Mouse (Mus musculus) liver, embryonic 15.5 days (tissue): ENCODE measurements around the gene C2cd4c. TPM values are rescaled to one million over a fixed set of nuclear protein-coding genes. Genes with fewer than 3 reads are reported as not detected.

Experiments
- ATAC-seq: fragments of 200-750 bp; cut with Nextera tagmentation; 2 replicates; pipeline ENCODE4 v1.8.0; 2017; ENCODE audit warnings: moderate number of reproducible peaks, mild to moderate bottlenecking, moderate library complexity; ENCODE audit not compliant: insufficient read depth
- H3K27ac ChIP-seq: fragments of 300-500 bp; sonication (generic); replicated peaks from 2 replicates; pipeline ENCODE4 v1.5.1; 2015; ENCODE audit warnings: mild to moderate bottlenecking, inconsistent platforms
- H3K27me3 ChIP-seq: fragments of 300-500 bp; sonication (generic); 2 replicates; pipeline ENCODE4 v1.6.1; 2015; ENCODE audit warnings: mild to moderate bottlenecking, inconsistent platforms
- H3K36me3 ChIP-seq: fragments of 300-500 bp; sonication (generic); replicated peaks from 2 replicates; pipeline ENCODE4 v1.6.1; 2015; ENCODE audit warnings: moderate library complexity, mild to moderate bottlenecking, inconsistent platforms
- H3K4me1 ChIP-seq: fragments of 300-500 bp; sonication (generic); replicated peaks from 2 replicates; pipeline ENCODE4 v1.6.1; 2015; ENCODE audit warnings: inconsistent platforms
- H3K4me2 ChIP-seq: fragments of 300-500 bp; sonication (generic); 2 replicates; pipeline ENCODE4 v1.6.1; 2015; ENCODE audit warnings: moderate library complexity, mild to moderate bottlenecking, inconsistent platforms
- H3K4me3 ChIP-seq: fragments of 300-500 bp; sonication (generic); replicated peaks from 2 replicates; pipeline ENCODE4 v1.5.1; 2015; ENCODE audit warnings: mild to moderate bottlenecking, inconsistent platforms
- H3K9ac ChIP-seq: fragments of 300-500 bp; sonication (generic); 2 replicates; pipeline ENCODE4 v1.6.1; 2015; ENCODE audit warnings: moderate library complexity, mild to moderate bottlenecking, inconsistent platforms
- H3K9me3 ChIP-seq: fragments of 300-500 bp; sonication (generic); replicated peaks from 2 replicates; pipeline ENCODE4 v1.6.1; 2016; ENCODE audit warnings: inconsistent platforms
- WGBS: fragments of 180-500 bp; shearing (Covaris S2); methylation state at CpG from one replicate; pipeline ENCODE4 v1.1.7; 2015; ENCODE audit warnings: mixed read lengths; ENCODE audit not compliant: insufficient replicate concordance; 5-methylcytosine and 5-hydroxymethylcytosine counted together
- polyA plus RNA-seq: library from polyadenylated mRNA; unstranded; fragments of >200 nt; fragmentation: Nextera tagmentation; extraction: Ambion mirVana; gene quantifications from 2 replicates; pipeline ENCODE4 v1.2.1, GENCODE M21; 2015

The C2cd4c gene
- polyA plus RNA-seq, 1 experiment from 2014 or later: not detected

- Histone ChIP-seq H3K4me3 (no peak within 1 kb of the TSS), H3K27ac (no peak within 1 kb of the TSS), H3K4me1 (no peaks in the 10 kb centered on the region), H3K36me3 (no peaks in the 10 kb centered on the region), H3K9me3 (no peaks in the 10 kb centered on the region), H3K9ac (no peak within 1 kb of the TSS), H3K27me3 (no peaks in the 10 kb centered on the region), H3K4me2 (no peak within 1 kb of the TSS)
- ATAC-seq: no peak
- WGBS: 59% methylated on average over 5 of the region's 5 CpGs
Observed at GRCm38 (mm10) chr10:79587061-79587751, 26.6 kb downstream of the C2cd4c start, which contains the start of gene Theg. Gene Theg, minus strand, starts transcription at chr10:79587331.

GRCm38 (mm10) chr10:79586243-79586642, 27.6 kb downstream of the C2cd4c start:
- Histone ChIP-seq H3K9ac (no peak overlapping the region), H3K4me2 (no peak overlapping the region), H3K27me3 (no peaks in the 10 kb centered on the region), H3K36me3 (no peaks in the 10 kb centered on the region), H3K4me1 (no peaks in the 10 kb centered on the region), H3K4me3 (no peak overlapping the region), H3K27ac (no peak overlapping the region), H3K9me3 (no peaks in the 10 kb centered on the region)
- WGBS: 60% methylated on average over 8 of the region's 8 CpGs
- ATAC-seq: no peak

DNA sequence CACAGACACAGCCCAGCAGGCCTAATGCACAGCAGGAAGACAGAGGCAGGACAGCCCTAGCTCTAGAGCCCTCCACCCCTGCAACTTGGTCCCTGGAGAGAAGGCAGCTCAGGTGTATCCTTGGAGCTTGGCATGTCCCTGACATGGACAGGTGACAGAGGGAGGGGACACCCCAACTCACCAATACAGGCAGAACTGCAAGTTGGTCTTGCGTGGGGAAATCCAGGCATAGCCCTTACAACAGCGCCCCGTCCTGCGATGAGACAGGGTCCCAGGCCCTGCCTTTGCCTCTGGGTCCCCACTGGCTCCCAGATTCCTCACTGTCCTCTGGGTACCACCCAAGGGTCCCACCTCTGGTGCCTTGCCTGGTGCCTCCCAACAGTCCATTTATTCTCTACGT, 28.1 kb downstream of the C2cd4c start:
- no peaks in the 10 kb centered on the region for H3K9me3 ChIP-seq
- ATAC-seq: no peak
- WGBS: 74% methylated on average over 5 of the region's 5 CpGs
- no peak overlapping the region for H3K4me3 ChIP-seq
- no peaks in the 10 kb centered on the region for H3K4me1 ChIP-seq
- no peak overlapping the region for H3K9ac ChIP-seq
- no peak overlapping the region for H3K4me2 ChIP-seq
- no peak overlapping the region for H3K27ac ChIP-seq
- no peaks in the 10 kb centered on the region for H3K36me3 ChIP-seq
- no peaks in the 10 kb centered on the region for H3K27me3 ChIP-seq

DNA sequence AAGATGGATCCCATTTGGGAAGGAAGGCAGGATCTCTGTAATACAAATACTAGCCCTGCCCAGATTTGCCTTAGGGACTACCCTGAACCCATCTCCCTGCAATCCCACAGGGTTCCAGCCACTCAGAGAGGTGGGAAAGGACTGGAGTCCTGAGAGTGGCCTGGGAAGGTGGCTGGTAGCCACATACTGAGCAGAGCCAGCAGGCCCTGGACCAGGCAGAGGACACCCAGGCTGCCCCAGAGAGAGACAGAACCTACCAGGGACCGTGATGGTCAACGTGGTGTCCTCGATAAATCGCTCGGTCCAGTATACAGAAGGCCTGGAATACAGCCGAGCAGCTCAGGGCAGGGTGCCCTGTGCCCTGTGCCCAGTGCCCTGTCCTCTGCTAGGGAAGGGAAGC, 28.7 kb downstream of the C2cd4c start:
- no peaks in the 10 kb centered on the region for H3K9me3 ChIP-seq
- no peaks in the 10 kb centered on the region for H3K36me3 ChIP-seq
- 70% methylated on average over 6 of the region's 6 CpGs for WGBS
- no peak overlapping the region for H3K4me2 ChIP-seq
- no peaks in the 10 kb centered on the region for H3K27me3 ChIP-seq
- H3K4me1 ChIP-seq: no peaks in the 10 kb centered on the region
- H3K27ac ChIP-seq: no peak overlapping the region
- no peak overlapping the region for H3K4me3 ChIP-seq
- no peak for ATAC-seq
- no peak overlapping the region for H3K9ac ChIP-seq

- H3K4me1 ChIP-seq: no peaks in the 10 kb centered on the region
- no peak overlapping the region for H3K4me2 ChIP-seq
- H3K27me3 ChIP-seq: 0 out of 2 replicates have a peak, but pooled peaks cover 4% of the 10 kb centered on the region
- ATAC-seq: no peak
- H3K9ac ChIP-seq: no peak overlapping the region
- 55% methylated on average over 9 of the region's 9 CpGs for WGBS
- H3K36me3 ChIP-seq: no peaks in the 10 kb centered on the region
- no peaks in the 10 kb centered on the region for H3K9me3 ChIP-seq
- H3K27ac ChIP-seq: no peak overlapping the region
- H3K4me3 ChIP-seq: no peak overlapping the region
Observed at GRCm38 (mm10) chr10:79584426-79584825, 29.4 kb downstream of the C2cd4c start.

DNA sequence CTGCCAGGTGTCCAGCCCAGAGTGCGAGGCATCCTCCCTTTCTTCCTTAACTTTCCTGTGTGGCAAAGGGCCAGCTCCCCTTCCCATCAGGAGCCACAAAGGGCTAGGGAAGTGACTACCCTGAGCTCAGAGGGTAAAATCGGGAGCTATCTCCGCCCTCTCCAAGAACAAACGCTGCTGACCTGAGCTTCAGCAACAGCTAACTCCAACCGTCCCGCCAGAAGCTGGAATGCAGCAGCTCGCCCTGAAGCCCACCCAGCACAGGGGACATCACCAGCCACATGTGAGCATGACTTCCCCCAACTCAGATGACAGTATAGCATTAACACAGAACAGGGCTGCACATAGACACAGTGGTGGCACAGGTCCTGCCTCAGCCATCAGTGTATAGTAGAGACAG, 29.8 kb downstream of the C2cd4c start:
- Histone ChIP-seq H3K36me3 (no peaks in the 10 kb centered on the region), H3K4me3 (no peak overlapping the region), H3K4me2 (no peak overlapping the region), H3K27ac (no peak overlapping the region), H3K9me3 (no peaks in the 10 kb centered on the region), H3K27me3 (0 out of 2 replicates have a peak, but pooled peaks cover 4% of the 10 kb centered on the region), H3K4me1 (no peaks in the 10 kb centered on the region), H3K9ac (no peak overlapping the region)
- WGBS: 54% methylated on average over 7 of the region's 7 CpGs
- ATAC-seq: no peak

DNA sequence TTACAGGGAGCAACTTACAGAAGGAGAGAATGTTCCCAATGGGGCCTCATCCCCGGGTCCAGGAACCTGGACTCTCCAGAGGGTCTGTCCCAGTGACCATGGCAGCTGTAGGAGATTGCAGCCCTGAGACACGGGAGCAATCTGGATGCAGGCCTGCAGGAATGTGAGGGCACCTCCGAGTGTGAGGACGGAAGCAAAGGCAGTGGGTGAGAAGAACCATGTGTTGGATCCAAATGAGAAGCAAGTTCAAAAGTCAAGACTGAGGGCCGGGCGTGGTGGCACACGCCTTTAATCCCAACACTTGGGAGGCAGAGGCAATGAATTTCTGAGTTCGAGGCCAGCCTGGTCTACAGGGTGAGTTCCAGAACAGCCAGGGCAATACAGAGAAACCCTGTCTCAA, 32.3 kb downstream of the C2cd4c start:
- H3K9ac ChIP-seq: no peak overlapping the region
- no peaks in the 10 kb centered on the region for H3K4me1 ChIP-seq
- H3K9me3 ChIP-seq: no peaks in the 10 kb centered on the region
- ATAC-seq: no peak
- 0 out of 2 replicates have a peak, but pooled peaks cover 7% of the 10 kb centered on the region for H3K27me3 ChIP-seq
- no peak overlapping the region for H3K4me2 ChIP-seq
- H3K27ac ChIP-seq: no peak overlapping the region
- H3K36me3 ChIP-seq: no peaks in the 10 kb centered on the region
- no peak overlapping the region for H3K4me3 ChIP-seq
- 73% methylated on average over 8 of the region's 8 CpGs for WGBS

GRCm38 (mm10) chr10:79580811-79581210, 33.0 kb downstream of the C2cd4c start:
- Histone ChIP-seq H3K9me3 (no peaks in the 10 kb centered on the region), H3K4me2 (no peak overlapping the region), H3K36me3 (no peaks in the 10 kb centered on the region), H3K4me3 (no peak overlapping the region), H3K27me3 (0 out of 2 replicates have a peak, but pooled peaks cover 7% of the 10 kb centered on the region), H3K9ac (no peak overlapping the region), H3K4me1 (no peaks in the 10 kb centered on the region), H3K27ac (no peak overlapping the region)
- 48% methylated on average over 6 of the region's 6 CpGs for whole genome bisulfite sequencing
- ATAC-seq: no peak

DNA sequence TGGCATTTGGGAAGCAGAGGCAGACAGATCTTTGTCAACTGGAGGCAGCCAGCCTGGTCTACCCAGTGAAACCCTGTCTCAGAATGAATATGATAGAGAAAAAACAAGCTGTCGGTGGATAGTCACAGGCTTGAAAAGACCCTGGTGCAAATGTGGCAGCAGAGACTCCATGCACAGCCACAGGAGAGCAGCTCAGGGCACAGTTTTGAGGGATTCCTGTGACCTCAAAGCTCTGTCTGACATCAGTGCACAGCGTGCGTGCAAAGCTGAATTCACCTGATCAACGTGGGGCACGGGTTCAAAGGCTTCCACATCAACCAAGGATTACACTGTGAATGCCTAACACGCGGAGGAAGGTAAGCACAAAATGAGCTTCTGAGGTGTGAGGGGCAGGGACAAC, 33.5 kb downstream of the C2cd4c start:
- no peaks in the 10 kb centered on the region for H3K36me3 ChIP-seq
- H3K27ac ChIP-seq: no peak overlapping the region
- no peaks in the 10 kb centered on the region for H3K4me1 ChIP-seq
- 55% methylated on average over 7 of the region's 7 CpGs for WGBS
- H3K4me3 ChIP-seq: no peak overlapping the region
- H3K9ac ChIP-seq: no peak overlapping the region
- ATAC-seq: no peak
- 0 out of 2 replicates have a peak, but pooled peaks cover 7% of the 10 kb centered on the region for H3K27me3 ChIP-seq
- no peaks in the 10 kb centered on the region for H3K9me3 ChIP-seq
- no peak overlapping the region for H3K4me2 ChIP-seq

GRCm38 (mm10) chr10:79579781-79580180, 34.0 kb downstream of the C2cd4c start:
- Histone ChIP-seq H3K27me3 (0 out of 2 replicates have a peak, but pooled peaks cover 7% of the 10 kb centered on the region), H3K4me2 (no peak overlapping the region), H3K4me3 (no peak overlapping the region), H3K36me3 (no peaks in the 10 kb centered on the region), H3K4me1 (no peaks in the 10 kb centered on the region), H3K27ac (no peak overlapping the region), H3K9me3 (no peaks in the 10 kb centered on the region), H3K9ac (no peak overlapping the region)
- no peak for ATAC-seq
- WGBS: 70% methylated on average over 12 of the region's 12 CpGs

GRCm38 (mm10) chr10:79578891-79579290, 34.9 kb downstream of the C2cd4c start:
- ATAC-seq: no peak
- WGBS: 58% methylated on average over 7 of the region's 7 CpGs

GRCm38 (mm10) chr10:79578276-79578675, 35.5 kb downstream of the C2cd4c start:
- Histone ChIP-seq H3K4me2 (no peak overlapping the region), H3K4me1 (no peaks in the 10 kb centered on the region), H3K4me3 (no peak overlapping the region), H3K9me3 (no peaks in the 10 kb centered on the region), H3K9ac (no peak overlapping the region), H3K27ac (no peak overlapping the region), H3K27me3 (0 out of 2 replicates have a peak, but pooled peaks cover 7% of the 10 kb centered on the region), H3K36me3 (no peaks in the 10 kb centered on the region)
- ATAC-seq: no peak
- WGBS: 63% methylated on average over 9 of the region's 9 CpGs

More at GRCm38 (mm10) chr10:79578891-79579290, 34.9 kb downstream of the C2cd4c start:
- H3K4me3 ChIP-seq: no peak overlapping the region
- H3K9me3 ChIP-seq: no peaks in the 10 kb centered on the region
- 0 out of 2 replicates have a peak, but pooled peaks cover 7% of the 10 kb centered on the region for H3K27me3 ChIP-seq
- no peak overlapping the region for H3K27ac ChIP-seq
- no peak overlapping the region for H3K9ac ChIP-seq
- no peak overlapping the region for H3K4me2 ChIP-seq
- no peaks in the 10 kb centered on the region for H3K4me1 ChIP-seq
- H3K36me3 ChIP-seq: no peaks in the 10 kb centered on the region
